Mouse (Mus musculus) embryonic facial prominence, embryonic 12.5 days (tissue): ENCODE measurements around the gene Sycn. TPM values are rescaled to one million over a fixed set of nuclear protein-coding genes. Genes with fewer than 3 reads are reported as not detected.
"Not testable (repeated sequence)": the region's sequence is repeated elsewhere in the genome, so short reads cannot be mapped to it uniquely, and the experiment has no call there.

ENCODE experiments used
- ATAC-seq: fragments of 200-750 bp; cut with Nextera tagmentation; 2 replicates; pipeline ENCODE4 v1.8.0; 2017; ENCODE audit not compliant: insufficient number of reproducible peaks, insufficient read depth, low FRiP score, low TSS enrichment
- H3K27ac ChIP-seq: fragments of 300-500 bp; sonication (generic); 2 replicates; pipeline ENCODE4 v1.5.1; 2016; ENCODE audit warnings: mild to moderate bottlenecking
- H3K27me3 ChIP-seq: fragments of 300-500 bp; sonication (generic); 2 replicates; pipeline ENCODE4 v1.6.1; 2016; ENCODE audit warnings: mild to moderate bottlenecking, moderate library complexity
- H3K36me3 ChIP-seq: fragments of 300-500 bp; sonication (generic); 2 replicates; pipeline ENCODE4 v1.6.1; 2016; ENCODE audit warnings: mild to moderate bottlenecking
- H3K4me1 ChIP-seq: fragments of 300-500 bp; sonication (generic); 2 replicates; pipeline ENCODE4 v1.6.1; 2016
- H3K4me2 ChIP-seq: fragments of 300-500 bp; sonication (generic); replicated peaks from 2 replicates; pipeline ENCODE4 v1.6.1; 2016; ENCODE audit warnings: mild to moderate bottlenecking, moderate library complexity
- H3K4me3 ChIP-seq: fragments of 300-500 bp; sonication (generic); 2 replicates; pipeline ENCODE4 v1.5.1; 2016; ENCODE audit warnings: mild to moderate bottlenecking
- H3K9ac ChIP-seq: fragments of 300-500 bp; sonication (generic); 2 replicates; pipeline ENCODE4 v1.6.1; 2016; ENCODE audit warnings: mild to moderate bottlenecking, moderate library complexity
- H3K9me3 ChIP-seq: fragments of 300-500 bp; sonication (generic); 2 replicates; pipeline ENCODE4 v1.6.1; 2016; ENCODE audit warnings: mild to moderate bottlenecking, moderate library complexity
- WGBS: fragments of 180-500 bp; shearing (Covaris S2); methylation state at CpG from one replicate; pipeline ENCODE4 v1.1.7; 2016; 5-methylcytosine and 5-hydroxymethylcytosine counted together
- polyA plus RNA-seq: library from polyadenylated mRNA; unstranded; fragments of >200 nt; fragmentation: Nextera tagmentation; extraction: Ambion mirVana; gene quantifications from 2 replicates; pipeline ENCODE4 v1.2.1, GENCODE M21; 2016

Sycn gene
- not detected in 2 replicates for polyA plus RNA-seq

DNA sequence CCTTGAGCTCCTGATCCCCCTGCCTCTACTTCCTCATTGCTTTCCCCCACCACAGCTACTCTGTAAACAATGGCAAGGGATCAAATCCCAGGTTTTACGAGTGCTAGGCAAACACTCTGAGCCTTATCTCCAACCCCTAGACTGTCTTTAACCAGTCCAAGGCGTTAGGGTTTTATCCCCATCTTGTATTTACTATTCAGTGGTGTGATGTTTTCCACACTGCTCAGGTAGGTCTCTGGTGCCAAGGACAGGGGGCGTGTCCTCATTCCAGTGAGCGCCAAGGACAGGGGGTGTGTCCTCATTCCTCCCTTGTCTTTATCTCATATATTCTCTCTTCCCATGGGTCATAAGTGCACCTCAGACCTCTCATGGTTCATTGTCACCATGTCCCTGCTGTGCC is at the start of gene Sycn:
TSS of gene Sycn (plus strand) at position 360 of the 400 bp plus-strand sequence.
- Histone ChIP-seq H3K4me2 (no peak within 1 kb of the TSS), H3K27ac (no peak within 1 kb of the TSS), H3K4me1 (0 out of 2 replicates have a peak, but pooled peaks cover 5% of the 10 kb centered on the region), H3K36me3 (no peaks in the 10 kb centered on the region), H3K9me3 (no peaks in the 10 kb centered on the region), H3K27me3 (peaks cover 20% of the 10 kb centered on the region), H3K9ac (no peak within 1 kb of the TSS), H3K4me3 (no peak within 1 kb of the TSS)
- WGBS = 78% methylated on average over 4 of the region's 4 CpGs
- ATAC-seq = no peak

DNA sequence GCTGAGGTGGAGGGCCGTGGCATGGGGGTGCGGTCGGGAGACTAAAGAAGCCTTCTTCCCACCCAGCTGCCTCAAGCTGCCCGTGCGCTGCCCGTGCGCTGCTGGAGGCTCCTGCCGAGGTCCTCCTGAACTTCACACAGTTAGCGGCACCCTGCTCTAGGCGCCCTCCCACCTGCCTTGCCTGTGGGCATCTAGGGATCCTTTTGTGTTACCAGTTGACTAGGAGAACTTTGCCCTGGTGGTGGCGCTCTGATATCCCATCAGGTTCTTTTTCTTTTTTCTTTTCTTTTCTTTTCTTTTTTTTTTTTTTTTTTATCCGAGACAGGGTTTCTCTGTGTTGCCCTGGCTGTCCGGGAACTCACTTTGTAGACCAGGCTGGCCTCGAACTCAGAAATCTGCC is 49.8 kb upstream of the Sycn start:
- WGBS = 36% methylated on average over 14 of the region's 14 CpGs
- H3K9ac ChIP-seq = no peak overlapping the region
- H3K4me1 ChIP-seq = peaks cover 6% of the 10 kb centered on the region; the same call in 1 of the 2 replicates
- H3K4me3 ChIP-seq = no peak overlapping the region
- H3K9me3 ChIP-seq = no peaks in the 10 kb centered on the region
- H3K27me3 ChIP-seq = no peaks in the 10 kb centered on the region; the same call in 1 of the 2 replicates
- H3K4me2 ChIP-seq = peak overlapping the region; percentile 20; the same call in 1 of the 2 replicates
- H3K36me3 ChIP-seq = no peaks in the 10 kb centered on the region
- ATAC-seq = no peak
- H3K27ac ChIP-seq = no peak overlapping the region

DNA sequence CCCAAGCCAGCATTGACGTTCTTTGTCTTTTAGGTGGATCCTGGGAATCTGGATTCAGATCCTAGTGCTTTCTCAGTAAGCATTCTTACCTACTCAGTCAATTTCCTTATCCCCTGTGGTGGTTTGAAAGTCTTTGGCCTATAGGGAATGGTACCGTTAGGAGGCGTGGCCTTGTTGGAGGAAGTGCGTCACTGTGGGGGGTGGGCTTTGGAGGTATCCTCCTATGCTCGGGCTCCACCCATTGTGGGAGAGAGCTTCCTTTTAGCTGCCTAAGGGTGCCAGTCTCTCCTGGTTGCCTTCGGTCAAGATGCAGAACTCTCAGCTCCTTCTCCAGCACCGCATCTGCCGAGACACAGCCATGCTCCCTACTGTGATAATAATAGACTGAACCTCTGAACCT is 48.4 kb upstream of the Sycn start:
- H3K4me1 ChIP-seq = peaks cover 6% of the 10 kb centered on the region; the same call in 1 of the 2 replicates
- no peak overlapping the region for H3K4me2 ChIP-seq
- H3K9ac ChIP-seq = no peak overlapping the region
- H3K36me3 ChIP-seq = no peaks in the 10 kb centered on the region
- H3K4me3 ChIP-seq = no peak overlapping the region
- no peak overlapping the region for H3K27ac ChIP-seq
- H3K9me3 ChIP-seq = no peaks in the 10 kb centered on the region
- no peak for ATAC-seq
- WGBS = 76% methylated on average over 8 of the region's 8 CpGs
- no peaks in the 10 kb centered on the region; the same call in 1 of the 2 replicates for H3K27me3 ChIP-seq

DNA sequence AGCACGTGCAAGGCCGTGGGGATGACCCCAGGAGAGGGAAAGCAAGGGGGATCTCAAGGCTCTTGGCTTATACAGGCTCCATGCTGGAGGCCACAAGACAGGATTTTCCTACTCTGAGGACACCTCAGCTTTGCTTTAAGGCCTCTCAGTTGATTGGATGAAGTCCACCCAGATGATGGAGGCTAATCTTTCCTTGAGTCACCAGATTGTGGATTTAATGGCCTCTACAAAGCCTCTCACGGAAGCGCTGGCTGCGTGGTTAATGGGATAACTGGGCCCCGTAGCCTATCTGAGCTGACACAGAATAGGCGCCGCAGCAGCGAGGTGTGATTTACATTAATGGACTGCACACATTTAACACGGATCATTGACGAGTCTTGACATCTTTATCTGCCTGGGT is 45.3 kb upstream of the Sycn start:
- Histone ChIP-seq H3K4me2 (no peak overlapping the region), H3K4me3 (no peak overlapping the region), H3K36me3 (no peaks in the 10 kb centered on the region), H3K4me1 (no peaks in the 10 kb centered on the region), H3K9ac (no peak overlapping the region), H3K9me3 (no peaks in the 10 kb centered on the region), H3K27me3 (no peaks in the 10 kb centered on the region), H3K27ac (no peak overlapping the region)
- ATAC-seq = no peak
- 85% methylated on average over 11 of the region's 11 CpGs for WGBS

DNA sequence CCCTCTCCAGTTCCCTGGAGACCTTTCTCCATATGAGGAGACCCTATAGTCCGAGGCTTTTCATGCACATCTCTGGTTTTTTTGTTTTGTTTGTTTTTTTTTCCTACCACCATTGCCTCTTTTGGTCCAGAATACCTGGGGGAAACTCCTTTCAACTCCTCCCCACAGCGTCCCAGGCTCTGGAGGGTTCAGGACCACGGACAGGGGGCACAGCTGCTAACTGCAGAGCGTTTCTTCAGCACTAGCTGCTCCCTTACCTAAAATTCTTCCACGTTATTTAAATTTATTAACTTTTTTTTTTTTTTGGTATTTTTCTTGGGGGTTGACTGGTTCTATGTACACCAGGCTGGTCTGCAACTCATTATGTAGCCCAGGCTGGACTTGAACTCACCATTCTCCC is 35.1 kb upstream of the Sycn start:
- WGBS = 9% methylated on average over 5 of the region's 5 CpGs
- Histone ChIP-seq H3K4me3 (no peak overlapping the region), H3K27me3 (no peaks in the 10 kb centered on the region), H3K4me1 (no peaks in the 10 kb centered on the region), H3K27ac (no peak overlapping the region), H3K9ac (no peak overlapping the region), H3K36me3 (no peaks in the 10 kb centered on the region), H3K9me3 (0 out of 2 replicates have a peak, but pooled peaks cover 2% of the 10 kb centered on the region), H3K4me2 (no peak overlapping the region)
- no peak for ATAC-seq

DNA sequence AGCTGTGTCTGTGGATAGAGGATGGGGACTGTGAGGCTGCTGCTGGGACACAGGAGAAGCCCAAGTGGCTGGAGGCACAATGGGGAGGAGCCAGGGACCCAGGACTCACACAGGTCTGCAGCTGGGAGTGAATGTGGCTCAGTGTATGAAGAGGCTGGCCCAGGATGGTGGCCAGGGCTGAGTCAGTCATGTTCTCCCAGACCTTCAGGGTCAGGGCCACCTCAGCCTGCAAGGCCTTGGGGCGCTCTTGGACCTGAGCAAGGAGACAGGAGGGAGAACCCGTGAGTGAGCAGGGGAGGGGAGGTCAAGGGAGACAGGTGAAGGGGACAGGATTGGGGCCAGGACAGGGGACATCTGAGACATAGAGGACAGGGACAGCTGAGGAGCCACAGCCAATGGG is 31.6 kb upstream of the Sycn start:
- H3K4me2 ChIP-seq, H3K4me3 ChIP-seq, H3K27ac ChIP-seq, H3K9me3 ChIP-seq, ATAC-seq, H3K9ac ChIP-seq, H3K27me3 ChIP-seq, H3K4me1 ChIP-seq, H3K36me3 ChIP-seq: not testable (repeated sequence)
- 68% methylated on average over 2 of the region's 2 CpGs for WGBS

DNA sequence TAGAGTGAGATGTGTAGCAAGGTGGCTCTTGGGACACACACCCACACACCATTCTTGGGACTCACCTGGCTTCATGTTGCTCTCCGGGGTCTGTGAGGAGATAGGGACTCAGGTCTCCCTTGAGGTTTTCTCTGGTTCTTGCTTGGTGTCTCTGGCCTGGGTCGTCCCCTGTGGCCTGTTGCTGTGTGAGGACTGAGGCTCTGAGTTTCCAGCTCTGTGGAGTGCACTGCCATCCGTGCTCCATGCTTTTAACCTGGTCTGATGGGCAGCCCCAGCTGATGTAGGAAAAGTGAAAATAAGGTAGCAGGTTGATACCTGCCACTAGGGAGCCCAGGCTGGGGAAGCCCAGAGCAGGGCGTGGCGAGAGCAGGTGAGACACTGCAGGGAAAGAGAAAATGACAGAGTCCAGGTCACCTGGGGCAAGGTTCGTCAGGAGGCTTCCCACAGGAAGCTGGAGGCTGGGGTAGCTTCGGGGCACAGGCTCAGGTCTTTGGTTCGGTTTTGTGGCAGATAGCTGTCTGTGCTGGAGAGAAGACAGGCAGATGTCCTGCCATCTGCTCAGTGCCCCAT is 30.2 kb upstream of the Sycn start, which contains the start of gene Ifnl2:
TSS of gene Ifnl2 (minus strand) at position 51 of the 570 bp plus-strand sequence.
- not testable (repeated sequence) for ATAC-seq, H3K27me3 ChIP-seq, H3K9ac ChIP-seq, H3K36me3 ChIP-seq, H3K4me1 ChIP-seq, H3K4me2 ChIP-seq, H3K9me3 ChIP-seq, H3K4me3 ChIP-seq, H3K27ac ChIP-seq
- WGBS = 62% methylated on average over 8 of the region's 8 CpGs

DNA sequence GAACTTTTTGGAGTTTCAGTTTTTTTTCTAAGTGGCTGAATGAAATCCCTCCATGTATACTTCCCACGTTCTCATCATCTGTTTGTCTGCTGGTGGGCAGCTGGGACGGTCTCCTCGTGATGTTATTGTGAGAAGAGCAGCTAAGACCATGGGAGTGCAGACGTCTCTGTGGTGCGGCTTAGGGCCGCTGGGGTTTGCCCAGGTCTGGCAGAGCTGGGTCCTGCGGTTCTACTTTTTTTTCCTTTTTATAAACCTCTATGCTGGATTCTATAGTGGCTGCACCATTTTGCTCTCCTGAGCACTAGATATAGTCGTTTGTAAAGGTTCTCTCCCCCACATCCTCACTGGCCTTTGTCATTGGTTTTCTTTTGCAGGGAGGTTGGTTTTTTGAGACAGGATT is 29.2 kb upstream of the Sycn start:
- WGBS = 68% methylated on average over 8 of the region's 8 CpGs
- Histone ChIP-seq H3K27me3 (no peaks in the 10 kb centered on the region), H3K4me2 (no peak overlapping the region), H3K4me3 (no peak overlapping the region), H3K27ac (no peak overlapping the region), H3K4me1 (no peaks in the 10 kb centered on the region), H3K9me3 (0 out of 2 replicates have a peak, but pooled peaks cover 4% of the 10 kb centered on the region), H3K36me3 (no peaks in the 10 kb centered on the region), H3K9ac (no peak overlapping the region)
- no peak for ATAC-seq

DNA sequence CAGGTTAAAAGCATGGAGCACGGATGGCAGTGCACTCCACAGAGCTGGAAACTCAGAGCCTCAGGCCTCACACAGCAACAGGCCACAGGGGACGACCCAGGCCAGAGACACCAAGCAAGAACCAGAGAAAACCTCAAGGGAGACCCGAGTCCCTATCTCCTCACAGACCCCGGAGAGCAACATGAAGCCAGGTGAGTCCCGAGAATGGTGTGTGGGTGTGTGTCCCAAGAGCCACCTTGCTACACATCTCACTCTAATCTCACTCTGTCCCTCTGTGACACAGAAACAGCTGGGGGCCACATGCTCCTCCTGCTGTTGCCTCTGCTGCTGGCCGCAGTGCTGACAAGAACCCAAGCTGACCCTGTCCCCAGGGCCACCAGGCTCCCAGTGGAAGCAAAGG is 18.1 kb upstream of the Sycn start, which contains the start of gene Ifnl3:
TSS of gene Ifnl3 (plus strand) at position 301 of the 400 bp plus-strand sequence.
- not testable (repeated sequence) for H3K4me3 ChIP-seq, H3K4me2 ChIP-seq, H3K9me3 ChIP-seq, H3K36me3 ChIP-seq, H3K9ac ChIP-seq, H3K4me1 ChIP-seq, H3K27ac ChIP-seq, H3K27me3 ChIP-seq, ATAC-seq
- 72% methylated on average over 5 of the region's 6 CpGs for WGBS

DNA sequence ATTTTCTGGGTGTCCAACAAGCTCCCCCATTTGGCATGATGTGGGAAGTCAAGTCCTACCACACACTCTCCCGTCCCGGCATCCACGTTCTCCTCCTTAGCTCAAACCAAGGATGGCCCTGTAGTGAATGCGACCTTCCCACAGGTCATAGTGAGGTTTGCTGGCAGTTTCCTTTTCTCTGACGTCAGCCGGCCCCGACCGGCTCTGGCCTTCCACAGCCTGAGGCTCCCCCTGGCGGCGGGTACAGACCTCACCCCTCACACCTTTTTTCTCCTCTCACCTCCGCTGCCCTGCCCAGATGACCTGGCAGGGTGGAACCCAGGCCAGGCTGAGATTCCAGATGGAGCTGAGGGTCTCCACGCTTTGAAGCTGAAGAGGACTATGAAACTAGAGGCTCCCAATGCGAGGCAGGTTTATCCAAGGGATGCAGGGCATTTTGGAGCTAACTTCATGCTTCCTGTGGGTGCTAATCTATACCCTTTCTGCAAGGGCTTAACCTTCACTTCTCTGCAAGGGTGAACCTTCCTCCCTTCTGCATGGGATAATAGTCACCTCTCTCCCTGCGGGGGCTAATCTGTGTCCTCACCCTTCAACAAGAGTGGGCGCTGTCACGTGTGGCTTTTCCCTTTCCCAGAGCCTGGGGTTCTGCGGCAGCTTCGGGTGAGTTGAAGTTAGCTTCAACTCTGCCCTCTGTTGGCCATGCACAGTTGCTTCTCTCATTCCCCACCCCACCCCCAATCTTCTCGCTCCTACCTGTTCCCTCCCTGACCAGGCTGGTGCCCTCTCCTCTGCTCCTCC is 12.6 kb upstream of the Sycn start:
- 6% methylated on average over 19 of the region's 19 CpGs for WGBS
- no peak overlapping the region for H3K27ac ChIP-seq
- no peaks in the 10 kb centered on the region for H3K4me1 ChIP-seq
- no peaks in the 10 kb centered on the region for H3K27me3 ChIP-seq
- no peaks in the 10 kb centered on the region for H3K9me3 ChIP-seq
- 0 out of 2 replicates have a peak overlapping the region, but pooled peaks have one; percentile 1 for H3K4me2 ChIP-seq
- 0 out of 2 replicates have a peak, but pooled peaks have one; percentile 28 for ATAC-seq
- no peak overlapping the region for H3K9ac ChIP-seq
- H3K36me3 ChIP-seq = no peaks in the 10 kb centered on the region
- H3K4me3 ChIP-seq = no peak overlapping the region

DNA sequence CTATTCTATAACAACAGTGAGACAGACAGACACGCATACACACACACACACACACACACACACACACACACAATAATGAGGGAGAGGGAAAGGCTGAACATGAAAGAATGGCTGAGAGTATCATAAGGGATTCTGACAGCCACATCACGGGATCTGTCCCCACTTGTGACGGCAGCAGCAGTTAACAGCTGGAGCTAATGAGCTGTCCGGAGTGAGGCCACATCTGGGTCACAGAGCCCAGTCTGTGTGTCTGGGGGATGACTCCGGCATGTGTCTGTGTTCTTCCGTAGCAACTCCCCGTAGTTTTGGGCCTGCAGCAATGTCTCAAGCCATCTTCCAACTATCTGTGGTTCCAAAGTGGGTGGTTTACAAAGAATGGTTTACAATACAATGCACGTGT is 8.7 kb upstream of the Sycn start:
- WGBS = 50% methylated on average over 8 of the region's 8 CpGs
- ATAC-seq = no peak

DNA sequence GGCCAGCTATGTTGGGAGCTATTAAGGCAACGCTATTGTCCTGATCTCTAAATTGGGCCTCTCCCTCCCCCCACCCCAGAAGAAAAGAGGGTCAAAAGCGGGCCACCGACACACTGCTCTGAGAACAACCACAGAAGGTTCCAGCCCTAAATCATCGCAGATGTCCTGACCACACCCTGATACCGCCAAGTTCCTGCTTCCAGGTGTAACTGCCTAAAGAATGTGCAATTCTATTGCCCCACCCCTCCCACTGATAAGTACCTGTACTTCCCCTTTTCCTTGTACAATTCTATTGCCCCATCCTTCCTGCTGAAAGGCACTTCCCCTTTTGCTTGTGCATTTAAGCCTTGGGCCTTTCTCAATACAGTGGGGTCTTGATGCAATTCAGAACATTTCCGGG is 1.8 kb upstream of the Sycn start:
- not testable (repeated sequence) for H3K36me3 ChIP-seq, H3K27ac ChIP-seq, ATAC-seq, H3K4me2 ChIP-seq, H3K4me3 ChIP-seq, H3K4me1 ChIP-seq, H3K9ac ChIP-seq, H3K9me3 ChIP-seq, H3K27me3 ChIP-seq
- WGBS = 87% methylated on average over 6 of the region's 6 CpGs

More for the DNA sequence above, 8.7 kb upstream of the Sycn start:
- H3K9me3 ChIP-seq = no peaks in the 10 kb centered on the region
- no peak overlapping the region for H3K4me3 ChIP-seq
- H3K4me2 ChIP-seq = no peak overlapping the region
- H3K27me3 ChIP-seq = 0 out of 2 replicates have a peak, but pooled peaks cover 3% of the 10 kb centered on the region
- no peaks in the 10 kb centered on the region for H3K36me3 ChIP-seq
- H3K4me1 ChIP-seq = no peaks in the 10 kb centered on the region
- H3K9ac ChIP-seq = no peak overlapping the region
- no peak overlapping the region for H3K27ac ChIP-seq
